Mouse (Mus musculus) cerebellum, postnatal 25 days (tissue): Measurements from ENCODE around the gene Gm3183.
"Not testable (repeated sequence)": the region's sequence is repeated elsewhere in the genome, so short reads cannot be mapped to it uniquely, and the experiment has no call there.

Experiments
- DNase-seq, 2 experiments: peaks; one replicate each; pipeline ENCODE4 v3.0.0; 2021; ENCODE audit warnings: mixed read lengths in 2 of 2

The Gm3183 gene

GRCm38 (mm10) chr5:94865136-94865535 lies at the start of gene Gm3183:
Gm3183 (plus strand) TSS chr5:94865436.
- not testable (repeated sequence) for DNase-seq
